Mouse (Mus musculus): ENCODE data around the gene Kat2a.
"Not testable (repeated sequence)": the region's sequence is repeated elsewhere in the genome, so short reads cannot be mapped to it uniquely, and the experiment has no call there.

The Kat2a gene

GRCm38 (mm10) chr11:100655589-100655988, 56.7 kb downstream of the Kat2a start:
- not testable (repeated sequence) for DNase-seq

All from layer of hippocampus, adult 9-11 months (tissue).